Mouse (Mus musculus) CH12.LX (cell line): ENCODE results near the gene Apoa2. TPM values are rescaled to one million over a fixed set of nuclear protein-coding genes. Genes with fewer than 3 reads are reported as not detected.

Experiments
- DNase-seq: peaks from one replicate; pipeline ENCODE4 v3.0.0-alpha.2; 2013; ENCODE audit errors: extremely low read depth
- H3K27ac ChIP-seq: 2 replicates; pipeline ENCODE4 v1.5.1; 2012; ENCODE audit warnings: low read depth, mild to moderate bottlenecking, control low read depth, moderate library complexity; ENCODE audit not compliant: insufficient read depth
- H3K27me3 ChIP-seq: replicated peaks from 2 replicates; pipeline ENCODE3; 2012; ENCODE audit warnings: inconsistent platforms
- H3K36me3 ChIP-seq, 2 experiments: replicated peaks in 1 of 2; 2 replicates each; pipeline versions ENCODE3 to v1.6.1; 2012; ENCODE audit warnings: inconsistent platforms in 1 of 2, low read length in 1 of 2, mild to moderate bottlenecking in 1 of 2, mixed read lengths in 1 of 2, moderate library complexity in 1 of 2; ENCODE audit not compliant: control insufficient read depth in 1 of 2, insufficient read depth in 1 of 2
- H3K4me1 ChIP-seq, 2 experiments: 2 replicates each; pipeline ENCODE4 v1.6.1; 2012; ENCODE audit warnings: inconsistent platforms in 1 of 2, moderate library complexity in 1 of 2; ENCODE audit not compliant: insufficient read depth in 2 of 2, control insufficient read depth in 1 of 2
- H3K4me2 ChIP-seq: 2 replicates; pipeline ENCODE4 v1.6.1; 2012; ENCODE audit warnings: low read depth, mild to moderate bottlenecking, control low read depth; ENCODE audit not compliant: poor library complexity, insufficient read depth, severe bottlenecking
- H3K4me3 ChIP-seq, 3 experiments: fragments of 150-350 bp in 1 of 3; sonication (generic) in 1 of 3; replicated peaks in 1 of 3; 2 replicates each; pipeline versions ENCODE3 to v1.5.1; 2011 to 2012; ENCODE audit warnings: low read depth in 2 of 3, low read length in 2 of 3, mild to moderate bottlenecking in 2 of 3, moderate library complexity in 2 of 3, control low read depth in 1 of 3, improper control_type of control experiment in 1 of 3, inconsistent platforms in 1 of 3, mixed read lengths in 1 of 3; ENCODE audit not compliant: poor library complexity in 1 of 3
- H3K79me2 ChIP-seq: replicated peaks from 2 replicates; pipeline ENCODE4 v1.6.1; 2012; ENCODE audit warnings: mild to moderate bottlenecking, moderate library complexity; ENCODE audit not compliant: control insufficient read depth, poor library complexity, insufficient read depth, severe bottlenecking; ENCODE audit errors: extremely low read depth
- H3K9ac ChIP-seq: 2 replicates; pipeline ENCODE4 v1.6.1; 2012; ENCODE audit warnings: low read depth, mild to moderate bottlenecking, control low read depth, moderate library complexity; ENCODE audit not compliant: insufficient read depth
- H3K9me3 ChIP-seq: replicated peaks from 2 replicates; pipeline ENCODE3; 2012; ENCODE audit warnings: low read length, inconsistent platforms, mixed read lengths
- ELF1 ChIP-seq: IDR thresholded peaks from 2 replicates; pipeline ENCODE4 v1.6.1; 2014; ENCODE audit warnings: low read depth, mild to moderate bottlenecking, inconsistent platforms, low read length, improper control_type of control experiment
- EP300 ChIP-seq: IDR thresholded peaks from 2 replicates; pipeline ENCODE4 v1.6.1; 2011; ENCODE audit warnings: low read length, improper control_type of control experiment
- MEF2A ChIP-seq: IDR thresholded peaks from 2 replicates; pipeline ENCODE4 v1.6.1; 2014; ENCODE audit warnings: low read depth, mild to moderate bottlenecking, inconsistent platforms, low read length, improper control_type of control experiment, borderline replicate concordance
- MXI1 ChIP-seq: IDR thresholded peaks from 2 replicates; pipeline ENCODE4 v1.6.1; 2011; ENCODE audit warnings: mild to moderate bottlenecking, low read depth, low read length, improper control_type of control experiment
- NELFE ChIP-seq: IDR thresholded peaks from 2 replicates; pipeline ENCODE4 v1.6.1; 2011; ENCODE audit warnings: low read depth, low read length, improper control_type of control experiment
- NRF1 ChIP-seq: IDR thresholded peaks from 2 replicates; pipeline ENCODE4 v1.6.1; 2014; ENCODE audit warnings: low read depth, mild to moderate bottlenecking, inconsistent platforms, low read length, improper control_type of control experiment, moderate library complexity
- SMC3 ChIP-seq: IDR thresholded peaks from 2 replicates; pipeline ENCODE4 v1.6.1; 2011; ENCODE audit warnings: low read depth, low read length, improper control_type of control experiment
- TCF12 ChIP-seq: IDR thresholded peaks from 2 replicates; pipeline ENCODE4 v1.6.1; 2014; ENCODE audit warnings: low read depth, mild to moderate bottlenecking, inconsistent platforms, low read length, improper control_type of control experiment
- dilution Hi-C: fragments of 300-500 bp; cut with MboI; formaldehyde crosslinking; loops from 2 replicates; pipeline ENCODE4 v1.14.3; 2020; ENCODE audit warnings: low sequenced_read_pairs; ENCODE audit not compliant: extremely low pct_unique_long_range_greater_than_20kb, extremely low pct_ligation_motif_present
- in situ Hi-C: fragments of 300-500 bp; cut with MboI; formaldehyde crosslinking; loops from 3 replicates; pipeline ENCODE4 v1.14.3; 2019; ENCODE audit warnings: low sequenced_read_pairs, low pct_ligation_motif_present, low pct_unique_long_range_greater_than_20kb, mixed read lengths
- polyA plus RNA-seq: library from polyadenylated mRNA; unstranded; fragments of >175 nt; gene quantifications from 2 replicates; pipeline ENCODE4 v1.2.1, GENCODE M21; 2012; ENCODE audit warnings: low read depth; ENCODE audit not compliant: insufficient read length
- total RNA-seq, 2 experiments: library from RNA; depleted of rRNA; stranded (reverse); fragments of 300-350 nt in 1 of 2; fragments of >200 nt in 1 of 2; gene quantifications; 2 replicates each; pipeline ENCODE4 v1.2.3; 2012 to 2014

Apoa2 gene
- total and polyA plus RNA-seq, 3 experiments = 3.0 to 5.3 (median 3.1) TPM

DNA sequence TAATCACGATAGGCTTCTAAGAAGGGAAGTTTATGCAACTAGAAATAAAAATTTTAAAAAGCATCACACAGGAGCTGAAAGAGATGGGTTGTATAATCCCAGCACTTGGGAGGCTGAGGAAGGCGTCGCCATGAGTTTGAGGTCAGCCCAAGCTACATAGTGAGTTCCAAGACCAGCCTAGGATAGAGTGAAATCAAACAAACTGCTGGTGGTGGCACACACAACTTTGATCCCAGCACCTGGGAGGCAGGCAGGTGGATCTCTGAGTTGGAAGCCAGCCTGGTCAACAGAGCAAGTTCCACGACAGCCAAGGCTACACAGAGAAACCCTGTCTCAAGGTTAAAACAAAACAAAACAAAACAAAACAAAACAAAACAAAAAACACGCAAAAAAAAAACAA is 7.5 kb downstream of the Apoa2 start:
- dilution Hi-C loops (no loop called here), in situ Hi-C loops (no loop called here)
- Histone ChIP-seq H3K9me3 (no peaks in the 10 kb centered on the region), H3K9ac (no peak overlapping the region), H3K27me3 (no peaks in the 10 kb centered on the region), H3K4me2 (0 out of 2 replicates have a peak overlapping the region, but pooled peaks have one; percentile 7), H3K79me2 (no peaks in the 10 kb centered on the region), H3K4me3 (peak overlapping the region in 1 of 3 experiments; percentile 43), H3K4me1 (peaks cover 11 to 62% of the 10 kb centered on the region in 2 experiments), H3K27ac (peak overlapping the region; percentile 26; the same call in 1 of the 2 replicates), H3K36me3 (peaks cover 33 to 46% of the 10 kb centered on the region in 2 experiments)
- TF ChIP-seq MEF2A = no peak
- TF ChIP-seq SMC3 = no peak
- DNase-seq = no peak

DNA sequence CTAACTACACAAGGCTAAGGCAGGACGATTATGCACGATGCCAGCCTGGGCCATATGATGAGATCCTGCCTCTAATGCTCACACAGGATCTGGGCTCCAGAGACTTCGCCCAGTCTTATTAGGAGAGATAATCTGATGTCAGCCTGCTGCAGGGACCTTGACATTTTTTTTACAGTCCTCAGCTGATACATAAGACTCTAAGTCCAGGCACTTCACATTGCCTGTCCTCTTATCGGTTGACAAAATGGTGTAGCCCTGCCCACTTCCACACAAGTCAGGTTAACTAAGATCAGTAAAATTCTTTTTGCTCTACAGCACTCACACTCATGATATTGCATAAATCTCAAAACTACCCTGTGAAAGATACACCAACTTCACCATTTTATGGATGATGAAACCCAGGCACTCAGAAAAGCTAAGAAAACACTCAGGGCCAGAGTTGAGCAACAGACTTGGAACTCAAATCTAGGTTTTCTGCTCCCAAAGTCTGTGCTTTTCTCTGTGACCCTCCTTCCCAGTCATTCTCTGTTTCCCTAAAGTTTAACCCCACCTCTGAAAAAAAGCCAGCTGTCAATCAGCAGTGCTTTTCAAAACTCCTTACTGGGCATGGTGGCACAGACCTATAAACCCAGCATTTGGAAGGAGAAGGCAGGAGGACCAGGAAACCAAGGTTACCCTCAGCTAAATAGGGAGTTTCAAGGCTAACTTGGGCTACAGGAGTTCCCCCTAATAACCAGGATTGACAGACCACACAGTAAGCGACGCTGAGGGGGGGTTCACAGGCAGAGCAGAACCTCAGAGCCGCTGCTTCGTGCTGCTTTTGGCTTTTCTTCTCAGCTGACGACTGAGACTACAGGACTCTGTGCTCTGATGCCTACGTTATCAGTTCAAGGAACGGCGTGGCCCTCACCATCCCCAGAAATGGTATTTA is 8.2 kb downstream of the Apoa2 start:
- Histone ChIP-seq H3K4me1 (peaks cover 11 to 62% of the 10 kb centered on the region in 2 experiments), H3K4me2 (no peak overlapping the region), H3K27ac (no peak overlapping the region), H3K27me3 (no peaks in the 10 kb centered on the region), H3K79me2 (no peaks in the 10 kb centered on the region), H3K9ac (no peak overlapping the region), H3K36me3 (peaks cover 40 to 53% of the 10 kb centered on the region in 2 experiments), H3K4me3 (peak overlapping the region; percentile 26 to 49 (median 43)), H3K9me3 (no peaks in the 10 kb centered on the region)
- no peak for DNase-seq
- TF ChIP-seq MXI1 = no peak
- 0 out of 2 replicates have a peak, but pooled peaks have one; percentile 13 for TF ChIP-seq TCF12
- dilution Hi-C loops = no loop called here
- in situ Hi-C loops = no loop called here

DNA sequence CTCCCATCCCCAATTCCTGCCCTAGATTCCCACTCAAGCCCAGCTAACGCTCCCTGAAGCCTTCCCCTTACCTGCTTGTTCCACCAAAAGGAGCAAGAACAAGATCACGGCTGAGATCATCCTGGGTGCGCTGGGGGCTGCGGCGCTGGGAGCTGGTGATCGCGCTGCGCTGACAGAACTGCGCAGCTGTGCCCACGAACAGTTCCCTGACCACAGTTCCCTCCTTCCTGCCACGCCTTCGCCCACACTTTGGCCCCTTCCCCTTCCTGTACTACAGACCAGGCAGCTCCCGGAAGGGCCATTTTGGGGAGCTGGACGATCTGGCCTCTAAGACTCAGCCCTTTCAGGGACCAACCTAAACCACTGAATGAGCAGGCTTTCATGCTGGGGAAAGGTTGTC is 9.3 kb downstream of the Apoa2 start, which contains the start of gene Fcer1g:
Fcer1g (minus strand) TSS at position 240 of the 400 bp plus-strand sequence.
- no peaks in the 10 kb centered on the region for H3K79me2 ChIP-seq
- in situ Hi-C loops = no loop called here
- H3K4me1 ChIP-seq = peaks cover 11 to 57% of the 10 kb centered on the region in 2 experiments
- peak; percentile 31 for DNase-seq
- no peak within 1 kb of the TSS for H3K27ac ChIP-seq
- H3K4me2 ChIP-seq = no peak within 1 kb of the TSS
- no peaks in the 10 kb centered on the region for H3K9me3 ChIP-seq
- H3K4me3 ChIP-seq = peak within 1 kb of the TSS; percentile 41 to 49 (median 43)
- H3K27me3 ChIP-seq = no peaks in the 10 kb centered on the region
- H3K9ac ChIP-seq = no peak within 1 kb of the TSS
- peaks cover 50 to 61% of the 10 kb centered on the region in 2 experiments for H3K36me3 ChIP-seq
- TF ChIP-seq NELFE (0 out of 2 replicates have a peak, but pooled peaks have one; percentile 7), ELF1 (peak; percentile 47), NRF1 (peak; percentile 69), EP300 (no peak)
- dilution Hi-C loops = no loop called here
